Mouse (Mus musculus): Measurements from ENCODE around the gene Dnaaf1. TPM values are rescaled to one million over a fixed set of nuclear protein-coding genes. Genes with fewer than 3 reads are reported as not detected.

Gene Dnaaf1
- polyA plus RNA-seq, 1 experiment = not detected

- H3K27ac ChIP-seq (ENCODE audit: insufficient read depth, low read depth, low read length) = no peak overlapping the region
- TF ChIP-seq POLR2A (IDR thresholded peaks at IDR 0.05; ENCODE audit: borderline replicate concordance, low read depth, low read length) = no peak
- TF ChIP-seq CTCF (IDR thresholded peaks at IDR 0.05; ENCODE audit: low read depth, low read length) = no peak
- no peak overlapping the region for H3K4me3 ChIP-seq (ENCODE audit: insufficient read depth, low read length)
- no peaks in the 10 kb centered on the region for H3K4me1 ChIP-seq (ENCODE audit: control insufficient read depth, insufficient read depth, low read length)
Measured at GRCm38 (mm10) chr8:119617586-119617985, 42.6 kb downstream of the Dnaaf1 start.

GRCm38 (mm10) chr8:119618887-119619286 is 43.9 kb downstream of the Dnaaf1 start:
- Histone ChIP-seq H3K27ac (ENCODE audit: insufficient read depth, low read depth, low read length) (no peak overlapping the region), H3K4me1 (ENCODE audit: control insufficient read depth, insufficient read depth, low read length) (no peaks in the 10 kb centered on the region), H3K4me3 (ENCODE audit: insufficient read depth, low read length) (no peak overlapping the region)
- TF ChIP-seq POLR2A (IDR thresholded peaks at IDR 0.05; ENCODE audit: borderline replicate concordance, low read depth, low read length) (no peak), CTCF (IDR thresholded peaks at IDR 0.05; ENCODE audit: low read depth, low read length) (no peak)

DNA sequence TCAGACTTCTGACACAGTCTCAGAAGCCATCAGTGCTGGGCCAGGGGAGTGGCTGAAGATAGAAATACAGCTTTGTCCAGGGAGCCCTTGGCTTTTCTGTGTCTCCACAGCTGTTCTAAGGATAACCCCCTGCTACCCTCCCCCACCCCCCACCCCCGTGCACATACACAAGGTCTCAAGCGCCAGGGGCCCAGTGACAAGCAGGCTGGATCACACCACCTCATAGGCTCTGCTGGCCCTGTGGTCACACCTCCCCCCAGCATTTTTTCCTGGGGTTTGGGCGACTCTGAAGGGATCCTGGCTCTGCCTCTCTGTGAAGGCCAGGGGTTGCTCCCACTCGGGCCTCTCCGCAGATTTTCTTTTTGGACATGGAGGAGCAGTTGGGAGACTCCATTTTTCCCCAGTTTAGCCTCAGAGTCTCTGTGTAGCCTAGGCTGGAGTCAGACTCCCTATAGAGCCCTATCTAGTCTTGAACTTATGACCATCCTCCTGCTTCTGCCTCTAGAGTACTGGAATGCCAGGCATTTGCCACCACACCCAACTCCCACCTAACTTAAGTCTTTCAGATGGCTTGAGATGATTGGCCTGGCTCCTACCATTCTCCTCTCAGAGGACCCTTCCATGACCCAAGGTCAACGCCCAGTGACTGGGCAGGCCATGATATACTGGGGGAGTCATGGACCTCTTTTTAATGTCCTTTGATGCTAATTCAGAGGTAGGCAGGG is 45.2 kb downstream of the Dnaaf1 start:
- Histone ChIP-seq H3K4me3 (ENCODE audit: insufficient read depth, low read length) (no peak overlapping the region), H3K27ac (ENCODE audit: insufficient read depth, low read depth, low read length) (no peak overlapping the region), H3K4me1 (ENCODE audit: control insufficient read depth, insufficient read depth, low read length) (no peaks in the 10 kb centered on the region)
- TF ChIP-seq POLR2A (IDR thresholded peaks at IDR 0.05; ENCODE audit: borderline replicate concordance, low read depth, low read length) = no peak
- no peak for TF ChIP-seq CTCF (IDR thresholded peaks at IDR 0.05; ENCODE audit: low read depth, low read length)

DNA sequence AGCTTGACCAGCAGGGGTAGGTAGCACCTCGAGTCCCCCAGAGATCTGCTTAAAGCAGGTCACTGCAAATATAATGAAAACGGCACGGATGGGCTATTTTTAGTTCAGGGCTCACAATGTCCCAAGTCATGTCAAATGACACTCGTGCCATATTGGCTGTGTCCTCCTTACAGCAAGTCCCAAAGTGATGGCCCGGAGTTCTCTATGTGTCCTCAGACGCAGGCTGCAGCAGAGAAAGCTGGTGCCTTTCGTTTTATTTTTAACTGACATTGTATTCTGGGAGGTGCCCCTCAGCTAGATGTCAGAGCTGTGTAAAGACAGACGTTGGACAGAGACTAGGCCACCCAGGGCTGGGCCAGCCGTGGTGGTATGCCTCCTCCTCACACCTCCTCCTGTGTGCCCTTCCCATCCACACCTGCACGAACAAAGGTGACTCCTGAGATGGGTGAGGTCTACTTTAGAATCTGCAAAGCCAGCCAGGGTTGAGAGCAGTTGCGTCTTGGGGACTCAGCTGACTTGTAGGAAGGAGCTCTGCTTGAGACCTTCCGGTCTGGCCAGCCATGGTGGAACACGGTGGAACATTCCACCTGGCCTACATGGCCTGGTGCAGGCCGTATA is 45.9 kb downstream of the Dnaaf1 start:
- TF ChIP-seq CTCF (IDR thresholded peaks at IDR 0.05; ENCODE audit: low read depth, low read length) (no peak), POLR2A (IDR thresholded peaks at IDR 0.05; ENCODE audit: borderline replicate concordance, low read depth, low read length) (no peak)
- Histone ChIP-seq H3K4me3 (ENCODE audit: insufficient read depth, low read length) (no peak overlapping the region), H3K27ac (ENCODE audit: insufficient read depth, low read depth, low read length) (no peak overlapping the region), H3K4me1 (ENCODE audit: control insufficient read depth, insufficient read depth, low read length) (no peaks in the 10 kb centered on the region)

DNA sequence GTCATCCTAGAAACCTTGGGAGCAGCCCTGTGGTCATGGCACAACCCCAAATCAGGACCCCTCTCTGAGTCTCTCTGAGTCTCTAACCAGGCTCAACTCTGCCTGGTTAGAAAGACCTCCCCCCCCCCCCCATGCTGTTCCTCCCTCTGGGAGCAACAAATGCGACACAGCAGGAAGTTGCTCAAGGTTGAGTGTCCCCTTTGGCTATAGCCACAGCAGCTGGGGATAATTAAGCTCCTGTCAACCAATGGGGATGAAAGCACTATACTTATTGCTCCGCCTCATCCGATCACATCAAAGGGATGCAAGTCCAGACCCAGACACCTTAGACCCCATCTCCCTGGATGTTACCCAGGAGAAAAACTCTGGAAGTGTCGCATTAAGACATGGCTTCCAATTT is 47.5 kb downstream of the Dnaaf1 start:
- Histone ChIP-seq H3K27ac (ENCODE audit: insufficient read depth, low read depth, low read length) (no peak overlapping the region), H3K4me1 (ENCODE audit: control insufficient read depth, insufficient read depth, low read length) (no peaks in the 10 kb centered on the region), H3K4me3 (ENCODE audit: insufficient read depth, low read length) (no peak overlapping the region)
- TF ChIP-seq CTCF (IDR thresholded peaks at IDR 0.05; ENCODE audit: low read depth, low read length) (no peak), POLR2A (IDR thresholded peaks at IDR 0.05; ENCODE audit: borderline replicate concordance, low read depth, low read length) (no peak)

DNA sequence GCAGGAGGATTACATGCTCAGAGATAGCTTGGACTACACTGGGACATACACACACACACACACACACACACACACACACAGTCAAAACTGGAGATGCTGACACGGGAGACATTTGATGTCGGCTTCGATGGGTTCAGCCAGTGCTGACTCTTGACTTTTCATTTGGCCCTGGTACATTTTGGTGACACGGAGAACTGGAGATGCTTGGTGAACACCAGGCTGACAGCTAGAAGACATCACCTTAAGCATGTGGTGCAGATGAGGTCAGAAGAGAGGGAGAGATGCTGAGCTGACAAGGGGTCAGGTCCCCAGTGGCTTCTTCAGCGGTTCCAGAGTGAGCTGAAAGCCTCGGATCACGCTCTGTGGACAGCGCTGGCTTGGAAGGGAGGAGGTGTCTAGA is 48.0 kb downstream of the Dnaaf1 start:
- Histone ChIP-seq H3K27ac (ENCODE audit: insufficient read depth, low read depth, low read length) (no peak overlapping the region), H3K4me1 (ENCODE audit: control insufficient read depth, insufficient read depth, low read length) (no peaks in the 10 kb centered on the region), H3K4me3 (ENCODE audit: insufficient read depth, low read length) (no peak overlapping the region)
- no peak for TF ChIP-seq CTCF (IDR thresholded peaks at IDR 0.05; ENCODE audit: low read depth, low read length)
- TF ChIP-seq POLR2A (IDR thresholded peaks at IDR 0.05; ENCODE audit: borderline replicate concordance, low read depth, low read length) = no peak

DNA sequence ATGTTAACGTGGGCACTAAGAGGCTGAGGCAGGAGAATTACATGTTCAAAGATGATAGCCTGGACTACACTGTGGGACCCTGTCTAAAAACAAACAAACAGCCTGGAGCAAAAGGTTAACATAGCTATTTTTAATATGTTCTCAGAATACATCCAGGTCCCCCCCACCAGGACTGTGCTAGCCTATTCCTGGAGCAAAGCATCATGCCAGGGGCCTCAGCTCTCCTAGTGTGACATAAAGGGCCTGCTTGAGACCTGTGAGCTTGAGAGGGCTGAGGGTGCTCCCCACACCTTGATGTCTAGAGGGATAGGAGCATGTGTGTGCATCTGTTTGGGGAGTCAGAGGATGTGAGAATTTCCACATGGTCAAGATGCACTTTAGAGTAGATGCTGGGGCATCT is 48.7 kb downstream of the Dnaaf1 start:
- TF ChIP-seq POLR2A (IDR thresholded peaks at IDR 0.05; ENCODE audit: borderline replicate concordance, low read depth, low read length) = no peak
- H3K27ac ChIP-seq (ENCODE audit: insufficient read depth, low read depth, low read length) = no peak overlapping the region
- no peaks in the 10 kb centered on the region for H3K4me1 ChIP-seq (ENCODE audit: control insufficient read depth, insufficient read depth, low read length)

GRCm38 (mm10) chr8:119624916-119625315 is 49.9 kb downstream of the Dnaaf1 start:
- Histone ChIP-seq H3K4me3 (ENCODE audit: insufficient read depth, low read length) (no peak overlapping the region), H3K27ac (ENCODE audit: insufficient read depth, low read depth, low read length) (no peak overlapping the region), H3K4me1 (ENCODE audit: control insufficient read depth, insufficient read depth, low read length) (no peaks in the 10 kb centered on the region)
- TF ChIP-seq CTCF (IDR thresholded peaks at IDR 0.05; ENCODE audit: low read depth, low read length) (no peak), POLR2A (IDR thresholded peaks at IDR 0.05; ENCODE audit: borderline replicate concordance, low read depth, low read length) (no peak)

More for the DNA sequence above, 48.7 kb downstream of the Dnaaf1 start:
- H3K4me3 ChIP-seq (ENCODE audit: insufficient read depth, low read length) = no peak overlapping the region

DNA sequence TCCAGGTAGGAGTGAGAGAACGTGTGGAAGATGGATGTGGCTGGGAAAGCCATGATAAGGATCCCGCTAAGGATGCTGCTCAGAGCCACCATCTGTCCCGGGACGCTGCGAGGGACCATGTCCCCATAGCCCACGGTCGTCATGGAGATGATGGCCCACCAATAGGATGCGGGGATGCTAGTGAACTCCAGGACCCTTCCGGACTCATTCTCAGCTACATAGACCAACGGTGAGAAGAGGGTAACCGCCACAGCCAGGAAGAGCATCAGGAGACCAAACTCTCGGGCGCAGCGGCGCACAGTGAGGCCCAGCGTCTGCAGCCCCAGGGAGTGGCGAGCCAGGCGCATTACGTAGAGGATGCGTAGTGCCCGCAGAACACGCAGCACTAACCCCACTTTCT is 50.8 kb downstream of the Dnaaf1 start:
- Histone ChIP-seq H3K27ac (ENCODE audit: insufficient read depth, low read depth, low read length) (no peak overlapping the region), H3K4me3 (ENCODE audit: insufficient read depth, low read length) (no peak overlapping the region), H3K4me1 (ENCODE audit: control insufficient read depth, insufficient read depth, low read length) (no peaks in the 10 kb centered on the region)
- TF ChIP-seq CTCF (IDR thresholded peaks at IDR 0.05; ENCODE audit: low read depth, low read length) (no peak), POLR2A (IDR thresholded peaks at IDR 0.05; ENCODE audit: borderline replicate concordance, low read depth, low read length) (no peak)

DNA sequence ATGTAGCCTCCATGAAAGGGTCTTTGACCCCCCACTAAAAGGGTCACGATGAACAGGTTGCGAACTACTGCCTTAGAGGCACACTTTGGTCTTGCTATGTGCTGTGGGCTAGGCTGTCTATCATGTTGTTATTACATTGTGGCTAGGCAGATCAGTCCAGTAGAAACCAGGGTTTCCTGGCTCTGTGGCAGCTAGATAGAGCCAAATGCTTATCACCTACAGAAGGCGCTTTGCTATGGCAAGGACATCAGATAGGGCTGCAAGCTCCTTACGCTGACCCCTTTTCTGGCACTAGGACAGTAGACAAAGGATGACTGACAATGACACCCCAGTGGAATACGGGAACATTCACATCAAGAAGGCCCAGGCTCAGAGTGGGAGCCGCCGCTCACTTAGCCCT is 52.2 kb downstream of the Dnaaf1 start:
- no peaks in the 10 kb centered on the region for H3K4me1 ChIP-seq (ENCODE audit: control insufficient read depth, insufficient read depth, low read length)
- no peak overlapping the region for H3K27ac ChIP-seq (ENCODE audit: insufficient read depth, low read depth, low read length)
- H3K4me3 ChIP-seq (ENCODE audit: insufficient read depth, low read length) = no peak overlapping the region
- TF ChIP-seq POLR2A (IDR thresholded peaks at IDR 0.05; ENCODE audit: borderline replicate concordance, low read depth, low read length) (no peak), CTCF (IDR thresholded peaks at IDR 0.05; ENCODE audit: low read depth, low read length) (no peak)
